Mouse (Mus musculus): ENCODE data around the gene Ppp1r14d. TPM values are rescaled to one million over a fixed set of nuclear protein-coding genes. Genes with fewer than 3 reads are reported as not detected.

Ppp1r14d gene
- polyA plus RNA-seq, 1 experiment from 2014 or later: not detected

DNA sequence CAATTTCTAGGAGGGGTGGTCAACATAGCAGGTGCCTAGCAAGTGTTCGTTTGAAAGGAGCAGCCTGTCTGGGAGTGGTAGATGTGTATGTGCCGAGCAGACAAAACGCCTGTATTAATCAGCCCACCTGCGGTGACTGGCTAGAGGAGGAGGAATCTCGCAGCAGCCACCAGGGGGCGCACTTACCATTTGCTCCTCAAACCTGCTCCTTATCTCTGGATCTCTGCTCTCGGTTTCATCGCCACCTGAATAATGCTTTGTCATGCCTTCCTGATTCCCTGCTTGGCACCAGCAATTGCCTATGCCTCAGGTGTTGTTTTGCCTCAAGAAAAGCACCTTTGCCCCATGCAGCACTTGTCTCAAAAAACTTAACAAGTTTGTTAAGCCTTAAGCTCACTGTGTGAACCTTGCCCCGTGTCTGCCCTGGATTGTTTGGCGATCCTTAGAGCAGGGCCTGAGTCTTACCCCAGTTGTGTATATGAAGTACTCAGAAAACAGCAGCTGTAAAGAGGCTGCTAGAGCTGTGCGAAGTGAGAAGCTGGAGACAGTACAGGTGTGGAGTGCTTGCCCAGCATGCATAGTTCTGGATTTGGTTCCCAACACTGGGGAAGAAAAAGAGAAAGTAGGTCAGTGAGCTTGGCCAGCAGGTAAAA, 21.2 kb upstream of the Ppp1r14d start:
- Histone ChIP-seq H3K4me2 (replicated peaks) (0 out of 2 replicates have a peak overlapping the region, but pooled peaks have one; percentile 23), H3K9ac (replicated peaks) (no peak overlapping the region), H3K36me3 (no peaks in the 10 kb centered on the region), H3K4me1 (no peaks in the 10 kb centered on the region), H3K4me3 (no peak overlapping the region), H3K9me3 (no peaks in the 10 kb centered on the region), H3K27me3 (peaks cover 29% of the 10 kb centered on the region), H3K27ac (replicated peaks) (no peak overlapping the region)
- 15% methylated on average over 11 of the region's 11 CpGs for WGBS
- peak; percentile 49; the same call in 1 of the 2 replicates for ATAC-seq (ENCODE audit: low FRiP score, low read depth)

DNA sequence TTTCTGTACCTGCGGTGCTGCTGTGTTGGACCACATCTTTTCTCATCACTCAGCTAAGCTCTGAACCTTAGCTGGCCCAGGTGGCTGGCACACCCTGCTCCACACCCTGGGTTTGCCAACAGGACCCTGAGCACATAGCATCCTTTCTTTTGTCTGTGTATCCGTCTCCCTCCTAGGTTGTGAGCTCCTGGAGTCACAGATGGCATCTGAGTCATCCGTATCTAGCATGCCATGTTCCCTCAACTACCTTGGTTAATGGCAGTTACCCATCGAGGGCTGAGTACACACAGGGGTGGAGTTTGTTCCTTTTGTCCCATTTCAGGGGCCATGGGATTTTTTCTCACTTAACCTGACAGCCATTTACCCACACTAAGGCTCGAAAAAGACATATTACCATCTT, 20.7 kb upstream of the Ppp1r14d start:
- Histone ChIP-seq H3K4me3 (no peak overlapping the region), H3K27ac (replicated peaks) (no peak overlapping the region), H3K9ac (replicated peaks) (no peak overlapping the region), H3K4me2 (replicated peaks) (no peak overlapping the region), H3K27me3 (peaks cover 27% of the 10 kb centered on the region), H3K4me1 (no peaks in the 10 kb centered on the region), H3K9me3 (no peaks in the 10 kb centered on the region), H3K36me3 (no peaks in the 10 kb centered on the region)
- WGBS: 70% methylated on average over 5 of the region's 5 CpGs
- peak; percentile 16; the same call in 1 of the 2 replicates for ATAC-seq (ENCODE audit: low FRiP score, low read depth)

DNA sequence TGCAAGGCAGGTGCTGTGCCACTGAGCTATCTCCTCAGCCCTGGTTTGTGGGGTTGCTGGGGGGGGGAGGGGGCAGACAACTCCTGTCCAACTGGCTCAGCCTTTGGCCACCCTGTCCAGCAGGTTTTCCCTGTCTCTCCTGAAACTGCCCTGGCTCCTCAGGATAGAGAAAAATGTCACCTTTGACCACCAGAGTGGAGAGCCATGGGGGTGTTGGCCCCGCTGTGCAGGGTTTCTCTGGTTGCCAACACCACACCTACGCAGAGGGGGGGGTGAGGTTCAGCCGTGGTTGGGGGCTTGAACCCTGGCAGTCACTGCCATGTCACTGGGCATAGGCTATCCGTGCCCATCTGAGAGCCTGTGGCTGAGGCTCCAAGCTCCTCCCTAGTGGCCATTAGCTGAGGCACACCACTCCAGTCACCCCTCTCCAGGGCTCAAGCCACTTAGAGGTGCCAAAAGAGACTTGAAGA, 19.9 kb upstream of the Ppp1r14d start:
- Histone ChIP-seq H3K4me3 (no peak overlapping the region), H3K27ac (replicated peaks) (no peak overlapping the region), H3K9ac (replicated peaks) (no peak overlapping the region), H3K4me2 (replicated peaks) (no peak overlapping the region), H3K4me1 (no peaks in the 10 kb centered on the region), H3K36me3 (no peaks in the 10 kb centered on the region), H3K27me3 (peaks cover 20% of the 10 kb centered on the region), H3K9me3 (no peaks in the 10 kb centered on the region)
- WGBS: 82% methylated on average over 4 of the region's 4 CpGs
- ATAC-seq (ENCODE audit: low FRiP score, low read depth): no peak

DNA sequence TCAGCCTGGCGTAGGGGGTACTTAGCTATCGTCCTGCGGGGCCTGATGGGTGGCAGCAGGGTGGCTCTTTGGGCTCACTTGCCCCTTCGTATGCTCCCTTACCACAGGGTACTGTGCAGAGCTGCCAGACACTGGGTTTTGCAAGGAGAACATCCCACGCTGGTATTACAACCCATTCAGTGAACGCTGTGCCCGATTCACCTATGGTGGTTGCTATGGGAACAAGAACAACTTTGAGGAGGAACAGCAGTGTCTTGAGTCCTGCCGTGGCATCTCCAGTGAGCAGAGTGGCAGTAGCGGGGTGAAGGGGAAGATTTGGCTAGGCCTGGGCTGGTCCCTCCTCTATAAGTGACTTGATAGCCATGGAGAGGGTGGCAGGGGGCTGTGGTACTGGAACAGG, 18.2 kb upstream of the Ppp1r14d start:
- Histone ChIP-seq H3K4me1 (no peaks in the 10 kb centered on the region), H3K4me2 (replicated peaks) (no peak overlapping the region), H3K36me3 (no peaks in the 10 kb centered on the region), H3K9ac (replicated peaks) (no peak overlapping the region), H3K4me3 (no peak overlapping the region), H3K27ac (replicated peaks) (no peak overlapping the region), H3K27me3 (peaks cover 11% of the 10 kb centered on the region; the same call in 1 of the 2 replicates), H3K9me3 (no peaks in the 10 kb centered on the region)
- WGBS: 83% methylated on average over 9 of the region's 9 CpGs
- ATAC-seq (ENCODE audit: low FRiP score, low read depth): no peak

DNA sequence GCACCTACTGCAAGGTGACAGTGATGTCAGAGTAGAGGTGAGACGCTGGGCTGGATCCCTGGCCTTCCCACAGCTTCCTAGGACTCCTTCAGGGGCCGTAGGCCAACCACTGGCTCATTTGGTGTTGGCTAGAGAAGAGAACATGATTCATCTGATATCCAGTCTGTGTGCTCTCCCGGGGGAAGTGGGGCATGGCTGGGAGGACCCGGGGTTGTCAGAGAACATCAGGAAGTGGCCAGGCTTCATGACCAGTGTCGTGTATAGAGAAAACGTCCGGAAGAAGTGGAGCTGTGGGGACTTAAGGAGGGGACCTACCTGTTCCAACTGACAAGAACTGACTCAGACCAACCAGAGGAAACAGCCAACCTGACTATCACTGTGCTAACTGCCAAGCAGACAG, 15.5 kb upstream of the Ppp1r14d start:
- WGBS: 82% methylated on average over 7 of the region's 7 CpGs
- no peak overlapping the region for H3K27ac ChIP-seq (replicated peaks)
- no peaks in the 10 kb centered on the region for H3K36me3 ChIP-seq
- no peak overlapping the region for H3K9ac ChIP-seq (replicated peaks)
- H3K4me2 ChIP-seq (replicated peaks): no peak overlapping the region
- no peaks in the 10 kb centered on the region for H3K9me3 ChIP-seq
- ATAC-seq (ENCODE audit: low FRiP score, low read depth): no peak
- peaks cover 15% of the 10 kb centered on the region for H3K27me3 ChIP-seq
- H3K4me1 ChIP-seq: no peaks in the 10 kb centered on the region
- no peak overlapping the region for H3K4me3 ChIP-seq

DNA sequence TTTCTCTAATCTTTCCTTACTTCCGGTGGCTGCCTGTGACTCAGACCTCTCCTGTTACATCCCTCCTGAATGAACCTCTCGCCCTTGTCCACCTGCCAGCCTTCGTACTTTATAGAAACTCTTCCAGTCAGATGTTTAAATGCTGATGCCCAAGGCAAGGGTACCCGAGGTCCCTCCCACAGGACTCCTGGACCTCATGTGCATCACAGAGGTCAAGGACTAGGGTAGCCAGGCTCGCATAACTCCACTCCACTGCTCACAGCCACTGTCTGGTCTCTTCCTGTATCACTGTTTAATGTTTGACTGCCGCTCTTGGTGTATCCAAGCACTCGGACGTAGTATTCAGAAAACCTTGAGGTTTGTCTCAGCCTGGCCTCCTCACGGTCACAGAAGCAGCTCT, 12.8 kb upstream of the Ppp1r14d start:
- no peak for ATAC-seq (ENCODE audit: low FRiP score, low read depth)
- no peak overlapping the region for H3K4me3 ChIP-seq
- no peaks in the 10 kb centered on the region for H3K9me3 ChIP-seq
- WGBS: 80% methylated on average over 9 of the region's 9 CpGs
- H3K27me3 ChIP-seq: peaks cover 34% of the 10 kb centered on the region
- no peak overlapping the region for H3K4me2 ChIP-seq (replicated peaks)
- no peak overlapping the region for H3K9ac ChIP-seq (replicated peaks)
- no peak overlapping the region for H3K27ac ChIP-seq (replicated peaks)
- no peaks in the 10 kb centered on the region for H3K36me3 ChIP-seq
- H3K4me1 ChIP-seq: peaks cover 6% of the 10 kb centered on the region

DNA sequence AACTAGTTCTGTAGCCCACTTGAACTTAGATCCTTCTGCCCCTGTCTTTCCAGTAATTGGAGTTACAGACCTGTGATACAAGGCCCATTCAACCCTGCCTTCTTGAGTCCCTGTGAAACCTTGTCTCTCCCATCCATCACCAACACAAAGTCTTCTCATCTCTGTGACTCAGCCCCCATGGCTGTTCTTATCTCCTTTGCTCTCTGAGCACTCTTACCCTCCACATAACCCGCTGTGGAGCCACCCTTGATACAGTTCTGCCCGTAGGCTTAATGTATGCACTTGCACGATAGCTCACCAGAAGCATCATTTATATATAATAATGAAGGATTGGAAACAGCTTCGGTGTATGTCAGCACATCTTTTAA, 11.1 kb upstream of the Ppp1r14d start:
- 89% methylated on average over 4 of the region's 4 CpGs for WGBS
- H3K4me1 ChIP-seq: peaks cover 13% of the 10 kb centered on the region
- no peak overlapping the region for H3K9ac ChIP-seq (replicated peaks)
- ATAC-seq (ENCODE audit: low FRiP score, low read depth): no peak
- H3K9me3 ChIP-seq: no peaks in the 10 kb centered on the region
- peaks cover 51% of the 10 kb centered on the region for H3K27me3 ChIP-seq
- no peak overlapping the region for H3K27ac ChIP-seq (replicated peaks)
- no peak overlapping the region for H3K4me3 ChIP-seq
- H3K36me3 ChIP-seq: no peaks in the 10 kb centered on the region
- H3K4me2 ChIP-seq (replicated peaks): no peak overlapping the region

DNA sequence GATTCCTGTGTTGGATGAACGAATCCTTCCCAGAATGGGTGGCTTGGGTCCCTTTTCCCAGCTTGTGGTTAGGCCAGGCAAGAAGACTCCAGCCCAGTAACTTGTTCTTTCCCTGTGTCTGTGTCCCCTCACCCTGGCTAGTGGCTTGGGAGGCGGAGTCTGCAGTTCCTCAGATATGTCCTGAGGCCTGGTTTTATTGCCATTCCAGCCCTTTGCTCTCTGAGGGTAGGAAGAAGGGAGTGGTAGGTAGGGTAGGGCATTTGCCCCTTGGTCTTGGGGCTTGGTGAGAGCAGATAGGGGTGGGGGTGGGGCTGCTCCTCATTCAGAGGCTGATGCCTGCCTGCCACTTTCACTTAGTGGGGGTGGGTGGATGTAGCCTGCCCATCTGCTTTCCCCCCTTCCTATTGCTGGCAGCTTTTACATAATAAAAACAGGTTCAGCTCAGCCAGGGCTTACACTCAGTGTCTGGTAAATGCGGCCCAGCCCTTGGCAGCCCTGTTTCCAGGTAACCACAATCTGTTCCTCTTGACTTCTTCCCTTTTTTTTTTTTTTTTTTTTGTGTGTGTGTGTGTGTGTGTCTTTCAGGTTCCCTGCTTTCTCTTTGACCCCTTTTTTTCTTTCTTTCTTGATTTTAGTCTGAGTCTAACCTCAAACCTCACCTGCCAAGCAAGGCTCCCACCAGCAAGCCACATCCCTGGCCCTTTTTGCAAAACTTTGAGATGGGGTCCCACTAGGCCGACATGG, 10.5 kb upstream of the Ppp1r14d start:
- 68% methylated on average over 4 of the region's 4 CpGs for WGBS
- H3K27ac ChIP-seq (replicated peaks): no peak overlapping the region

DNA sequence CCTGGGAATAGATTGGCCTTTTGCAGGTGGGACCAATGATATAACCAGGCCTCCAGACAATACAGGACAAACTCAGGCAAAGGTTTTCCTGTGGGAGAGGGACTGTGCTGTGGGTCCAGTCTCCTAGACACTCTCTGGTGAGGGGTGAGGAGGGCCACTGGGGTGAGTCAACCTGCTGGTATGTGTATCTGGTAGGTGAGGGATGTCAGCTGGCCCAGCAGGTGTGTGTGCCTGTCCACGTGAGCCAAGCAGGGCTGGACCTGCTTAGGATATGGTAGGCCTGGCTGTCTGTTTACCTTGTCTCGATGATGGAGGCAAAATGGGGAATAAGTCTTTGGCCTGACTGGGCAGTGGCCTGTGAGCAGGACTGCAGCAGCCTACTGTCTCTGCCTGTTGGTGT, 9.0 kb upstream of the Ppp1r14d start:
- WGBS: 91% methylated on average over 2 of the region's 2 CpGs
- Histone ChIP-seq H3K27ac (replicated peaks) (no peak overlapping the region), H3K9ac (replicated peaks) (no peak overlapping the region), H3K4me3 (no peak overlapping the region), H3K9me3 (no peaks in the 10 kb centered on the region), H3K4me1 (peaks cover 13% of the 10 kb centered on the region), H3K4me2 (replicated peaks) (no peak overlapping the region), H3K27me3 (peaks cover 69% of the 10 kb centered on the region), H3K36me3 (no peaks in the 10 kb centered on the region)
- ATAC-seq (ENCODE audit: low FRiP score, low read depth): no peak

More for the DNA sequence above, 10.5 kb upstream of the Ppp1r14d start:
- Histone ChIP-seq H3K27me3 (peaks cover 57% of the 10 kb centered on the region), H3K4me2 (replicated peaks) (no peak overlapping the region), H3K4me3 (no peak overlapping the region), H3K9ac (replicated peaks) (no peak overlapping the region), H3K9me3 (no peaks in the 10 kb centered on the region), H3K36me3 (no peaks in the 10 kb centered on the region), H3K4me1 (peaks cover 13% of the 10 kb centered on the region)
- ATAC-seq (ENCODE audit: low FRiP score, low read depth): no peak

DNA sequence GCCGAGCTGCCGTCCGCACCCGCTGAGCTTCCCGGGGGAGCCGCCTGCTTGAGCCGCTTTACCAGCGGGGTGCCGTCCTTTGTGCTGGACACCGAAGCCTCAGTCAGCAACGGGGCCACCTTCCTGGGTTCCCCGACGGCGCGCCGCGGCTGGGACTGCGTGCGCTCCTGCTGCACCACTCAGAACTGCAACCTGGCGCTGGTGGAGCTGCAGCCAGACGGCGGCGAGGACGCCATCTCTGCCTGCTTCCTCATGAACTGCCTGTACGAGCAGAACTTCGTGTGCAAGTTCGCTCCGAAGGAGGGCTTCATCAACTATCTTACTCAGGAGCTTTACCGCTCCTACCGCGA, 8.1 kb upstream of the Ppp1r14d start:
- no peaks in the 10 kb centered on the region for H3K36me3 ChIP-seq
- under 1% methylated on average over 31 of the region's 31 CpGs for WGBS
- no peaks in the 10 kb centered on the region for H3K9me3 ChIP-seq
- peak overlapping the region; percentile 41 for H3K4me3 ChIP-seq
- H3K4me2 ChIP-seq (replicated peaks): peak overlapping the region; percentile 62
- H3K27me3 ChIP-seq: peaks cover 71% of the 10 kb centered on the region
- peaks cover 13% of the 10 kb centered on the region for H3K4me1 ChIP-seq
- no peak for ATAC-seq (ENCODE audit: low FRiP score, low read depth)
- no peak overlapping the region for H3K9ac ChIP-seq (replicated peaks)
- H3K27ac ChIP-seq (replicated peaks): no peak overlapping the region

DNA sequence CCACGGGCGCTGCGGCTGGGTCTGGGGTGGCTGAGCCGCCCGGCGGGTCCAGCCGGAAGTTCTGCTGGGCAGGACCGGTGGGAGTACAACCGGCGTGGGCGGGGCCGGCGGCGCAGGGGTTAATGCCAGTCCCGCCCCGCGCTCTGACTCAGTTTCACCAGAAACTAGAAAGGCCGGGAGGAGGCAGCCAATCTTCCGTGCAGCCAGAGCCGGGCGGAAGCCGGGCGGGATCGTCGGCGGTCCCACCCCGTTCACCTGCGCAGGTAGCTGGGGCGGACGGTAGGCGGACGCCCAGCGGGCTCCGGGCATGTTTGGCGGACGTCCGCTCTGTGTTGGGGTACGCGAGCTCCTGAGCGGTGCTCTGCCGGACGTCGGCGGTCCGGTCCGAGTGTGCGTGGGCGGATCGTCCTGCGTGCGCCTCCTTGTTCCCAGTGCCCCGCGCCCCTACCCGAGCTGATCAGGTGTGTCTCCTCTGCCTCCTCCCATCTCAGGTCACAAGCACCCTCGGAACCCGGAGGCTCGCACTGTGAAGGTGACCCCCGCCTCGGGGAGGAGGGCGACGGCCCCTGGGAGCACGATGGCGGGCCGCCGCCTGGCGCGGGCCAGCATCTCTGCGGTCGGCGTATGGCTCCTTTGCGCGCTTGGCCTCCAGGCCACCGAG, 7.6 kb upstream of the Ppp1r14d start, which contains the start of gene Spint1:
Spint1 (plus strand) TSS at position 153 of the 661 bp plus-strand sequence.
- Histone ChIP-seq H3K4me2 (replicated peaks) (peak within 1 kb of the TSS; percentile 62), H3K27me3 (peaks cover 71% of the 10 kb centered on the region), H3K4me3 (peak within 1 kb of the TSS; percentile 41), H3K27ac (replicated peaks) (no peak within 1 kb of the TSS), H3K9ac (replicated peaks) (no peak within 1 kb of the TSS), H3K4me1 (peaks cover 13% of the 10 kb centered on the region), H3K36me3 (no peaks in the 10 kb centered on the region), H3K9me3 (no peaks in the 10 kb centered on the region)
- no peak for ATAC-seq (ENCODE audit: low FRiP score, low read depth)
- WGBS: under 1% methylated on average over 70 of the region's 73 CpGs

DNA sequence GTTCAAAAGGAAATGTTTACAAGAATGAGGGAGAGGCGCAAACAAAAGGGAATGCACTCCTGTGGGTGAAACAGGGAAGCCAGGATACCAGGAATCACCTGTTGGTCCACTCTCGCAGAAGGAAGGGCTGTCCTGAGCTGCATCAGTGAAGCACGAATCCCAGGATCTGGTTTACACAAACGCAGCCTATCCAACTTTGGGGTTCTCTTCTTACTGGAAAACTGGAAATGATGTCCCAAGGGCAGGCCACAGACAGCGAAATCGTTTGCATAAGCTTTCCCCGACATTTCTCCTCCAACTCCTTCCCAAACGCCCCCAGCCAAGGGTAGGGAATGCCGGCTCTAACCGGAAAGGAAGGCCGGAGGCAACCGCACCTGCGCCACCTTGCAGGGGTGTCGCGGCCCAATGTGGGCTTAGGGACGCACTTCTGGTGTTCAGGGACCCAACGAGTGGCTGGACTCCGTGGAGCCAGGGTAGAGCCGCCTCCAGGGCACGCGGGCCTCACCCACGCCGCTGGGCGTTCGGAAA, 7.0 kb upstream of the Ppp1r14d start:
- H3K27me3 ChIP-seq: peaks cover 71% of the 10 kb centered on the region
- H3K4me2 ChIP-seq (replicated peaks): peak overlapping the region; percentile 62
- no peaks in the 10 kb centered on the region for H3K36me3 ChIP-seq
- H3K4me3 ChIP-seq: peak overlapping the region; percentile 41
- no peaks in the 10 kb centered on the region for H3K9me3 ChIP-seq
- WGBS: 6% methylated on average over 25 of the region's 25 CpGs
- H3K9ac ChIP-seq (replicated peaks): no peak overlapping the region
- no peak overlapping the region for H3K27ac ChIP-seq (replicated peaks)
- ATAC-seq (ENCODE audit: low FRiP score, low read depth): no peak
- H3K4me1 ChIP-seq: peaks cover 13% of the 10 kb centered on the region

All from midbrain, embryonic 12.5 days (tissue).